Comparison of ENCODE assay signal across 7 mouse cellular contexts in the genomic region with DNA sequence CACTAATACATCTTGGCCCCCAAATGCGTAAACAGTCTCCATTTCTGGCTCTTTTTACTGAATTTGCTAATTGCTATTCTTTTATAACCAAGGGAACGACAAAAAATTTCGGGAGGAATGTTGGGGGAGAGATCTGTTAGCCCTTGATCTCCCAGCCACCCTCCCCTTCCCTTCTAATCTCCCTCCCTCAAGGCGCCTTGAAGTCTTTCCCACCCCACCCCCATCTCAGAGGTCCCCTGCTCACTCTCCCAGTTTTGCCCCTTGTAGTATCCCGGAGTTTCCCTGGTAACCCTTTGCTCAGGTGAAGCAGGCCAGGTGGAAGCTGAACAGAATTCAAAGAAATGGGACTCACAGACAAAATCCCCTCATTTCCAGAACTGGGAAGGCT. TPM values are rescaled to one million over a fixed set of nuclear protein-coding genes. Genes with fewer than 3 reads are reported as not detected.
DNase-seq lines count a peak whose midpoint lies in the region; ATAC-seq and TF ChIP-seq lines count a peak whose summit lies in the region.

No protein-coding gene starts in this region.

- no peak for DNase-seq in left cerebral cortex, adult 2 months (ENCODE audit: extremely low spot score in 1 of 2, low spot score in 2 of 2)
- DNase-seq in left cerebral cortex, postnatal 36 days (ENCODE audit: low spot score in 2 of 2) = no peak
- DNase-seq in yolk sac, embryonic 10.5 days (ENCODE audit: low spot score) = no peak

- H3K36me3 ChIP-seq in forebrain, embryonic 16.5 days (ENCODE audit: control insufficient read depth, insufficient read depth) = no peaks in the 10 kb centered on the region
- no peaks in the 10 kb centered on the region for H3K36me3 ChIP-seq in limb, embryonic 13.5 days
- H3K36me3 ChIP-seq in small intestine, adult 2 months (ENCODE audit: control insufficient read depth, insufficient read depth, low read length) = no peaks in the 10 kb centered on the region

- no peak for TF ChIP-seq CTCF in left cerebral cortex, adult 2 months (IDR thresholded peaks at IDR 0.05)
- no peak for TF ChIP-seq CTCF in small intestine, adult 2 months (IDR thresholded peaks at IDR 0.05; ENCODE audit: extremely low read depth, insufficient read length, insufficient replicate concordance, low read depth, low read length)

- WGBS in forebrain, embryonic 16.5 days = 2% methylated on average over 5 of the region's 5 CpGs
- WGBS in limb, embryonic 13.5 days = 5% methylated on average over 5 of the region's 5 CpGs
- 25% methylated on average over 5 of the region's 5 CpGs for WGBS in small intestine, adult 2 months

- 0 out of 2 replicates have a peak overlapping the region, but pooled peaks have one; percentile 32 for H3K9ac ChIP-seq in forebrain, embryonic 16.5 days (replicated peaks; ENCODE audit: low read depth, low read length)
- no peak overlapping the region for H3K9ac ChIP-seq in limb, embryonic 13.5 days

- no peaks in the 10 kb centered on the region for H3K27me3 ChIP-seq in forebrain, embryonic 16.5 days (replicated peaks; ENCODE audit: control insufficient read depth, insufficient read depth, low read length)
- H3K27me3 ChIP-seq in limb, embryonic 13.5 days = no peaks in the 10 kb centered on the region
- H3K27me3 ChIP-seq in small intestine, adult 2 months (ENCODE audit: control insufficient read depth, insufficient read depth, low read length) = peaks cover 2% of the 10 kb centered on the region; the same call in 1 of the 2 replicates

- intact Hi-C loops in left cerebral cortex, adult 2 months (cut with DNase I) = no loop called here
- intact Hi-C loops in left cerebral cortex, postnatal 36 days (cut with DNase I) = loop anchor here (5.0 kb wide), 1 partner anchor 68 kb away; a partner anchor contains a TSS

- peak overlapping the region; percentile 40 for H3K4me3 ChIP-seq in left cerebral cortex, adult 2 months
- peak overlapping the region; percentile 32 for H3K4me3 ChIP-seq in forebrain, embryonic 16.5 days (replicated peaks; ENCODE audit: low read length)
- peak overlapping the region; percentile 35 for H3K4me3 ChIP-seq in limb, embryonic 13.5 days
- no peak overlapping the region for H3K4me3 ChIP-seq in small intestine, adult 2 months (ENCODE audit: low read depth, low read length)

- H3K9me3 ChIP-seq in forebrain, embryonic 16.5 days (ENCODE audit: control insufficient read depth, low read length) = no peaks in the 10 kb centered on the region
- H3K9me3 ChIP-seq in limb, embryonic 13.5 days = no peaks in the 10 kb centered on the region

- H3K4me2 ChIP-seq in forebrain, embryonic 16.5 days (ENCODE audit: low read length) = peak overlapping the region; percentile 50
- H3K4me2 ChIP-seq in limb, embryonic 13.5 days (replicated peaks) = peak overlapping the region; percentile 59

- 0 out of 2 replicates have a peak, but pooled peaks have one; percentile 18 for ATAC-seq in forebrain, embryonic 16.5 days
- ATAC-seq in limb, embryonic 13.5 days (ENCODE audit: low FRiP score, low read depth) = 0 out of 2 replicates have a peak, but pooled peaks have one; percentile 45
- no peak for ATAC-seq in granulocyte monocyte progenitor cell, adult 5-6 weeks (replicated peaks; ENCODE audit: poor library complexity, severe bottlenecking)

- peak overlapping the region; percentile 81 for H3K27ac ChIP-seq in left cerebral cortex, adult 2 months
- H3K27ac ChIP-seq in forebrain, embryonic 16.5 days (ENCODE audit: low read length) = no peak overlapping the region
- H3K27ac ChIP-seq in limb, embryonic 13.5 days = peak overlapping the region; percentile 11
- H3K27ac ChIP-seq in small intestine, adult 2 months (ENCODE audit: insufficient read depth, low read depth, low read length) = 0 out of 2 replicates have a peak overlapping the region, but pooled peaks have one; percentile 21

- peaks cover 16% of the 10 kb centered on the region for H3K4me1 ChIP-seq in forebrain, embryonic 16.5 days (replicated peaks; ENCODE audit: control insufficient read depth, insufficient read depth, low read length)
- peaks cover 20% of the 10 kb centered on the region for H3K4me1 ChIP-seq in limb, embryonic 13.5 days
- H3K4me1 ChIP-seq in small intestine, adult 2 months (ENCODE audit: control insufficient read depth, insufficient read depth, insufficient read length, low read length) = no peaks in the 10 kb centered on the region

- no peak for TF ChIP-seq POLR2A in small intestine, adult 2 months (IDR thresholded peaks at IDR 0.05; ENCODE audit: low read depth, low read length)

RNA-seq across cellular contexts. Expression of a gene that starts 37.0 kb away (rescaled TPM):
- total RNA-seq in left cerebral cortex, adult 2 months (2021) = 1 to 10 TPM in 1 of 2 experiments, under 1 TPM in 1; 0.66 to 1.2 TPM
- total RNA-seq in left cerebral cortex, postnatal 36 days (2021) = 1 to 10 TPM in 1 of 2 experiments, under 1 TPM in 1; 0.82 to 1.3 TPM
- 0.58 TPM in 1 of 2 replicates, not detected in the other for polyA plus RNA-seq in forebrain, embryonic 16.5 days (2015; fragmentation: Nextera tagmentation; extraction: Ambion mirVana)
- 1.1 and 1.6 TPM in 2 replicates for polyA plus RNA-seq in limb, embryonic 13.5 days (2015; fragmentation: Nextera tagmentation; extraction: Ambion mirVana)
- 0.20 and 1.6 TPM in 2 replicates for polyA plus RNA-seq in small intestine, adult 2 months (2012; rRNA removed)
- not detected in 2 replicates for total RNA-seq in granulocyte monocyte progenitor cell, adult 5-6 weeks (2014; fragmentation: Nextera tagmentation)
- total RNA-seq in granulocyte monocyte progenitor cell, adult 5-6 weeks (2017) = not detected in 2 replicates
